Mouse (Mus musculus) limb, embryonic 13.5 days (tissue): ENCODE measurements around the gene Olfr539. TPM values are rescaled to one million over a fixed set of nuclear protein-coding genes. Genes with fewer than 3 reads are reported as not detected.
"Not testable (repeated sequence)": the region's sequence is repeated elsewhere in the genome, so short reads cannot be mapped to it uniquely, and the experiment has no call there.

Source experiments
- ATAC-seq: fragments of 200-750 bp; cut with Nextera tagmentation; 2 replicates; pipeline ENCODE4 v1.8.0; 2017; ENCODE audit warnings: low read depth, moderate number of reproducible peaks, moderate TSS enrichment; ENCODE audit not compliant: low FRiP score
- H3K27ac ChIP-seq: fragments of 300-500 bp; sonication (generic); 2 replicates; pipeline ENCODE4 v1.5.1; 2015; ENCODE audit warnings: inconsistent platforms, mild to moderate bottlenecking, moderate library complexity
- H3K27me3 ChIP-seq: fragments of 300-500 bp; sonication (generic); 2 replicates; pipeline ENCODE4 v1.6.1; 2015; ENCODE audit warnings: mild to moderate bottlenecking, inconsistent platforms
- H3K36me3 ChIP-seq: fragments of 300-500 bp; sonication (generic); 2 replicates; pipeline ENCODE4 v1.6.1; 2015; ENCODE audit warnings: inconsistent platforms, mild to moderate bottlenecking, moderate library complexity
- H3K4me1 ChIP-seq: fragments of 300-500 bp; sonication (generic); 2 replicates; pipeline ENCODE4 v1.6.1; 2015; ENCODE audit warnings: inconsistent platforms
- H3K4me2 ChIP-seq: fragments of 300-500 bp; sonication (generic); replicated peaks from 2 replicates; pipeline ENCODE4 v1.6.1; 2015; ENCODE audit warnings: inconsistent platforms, mild to moderate bottlenecking, moderate library complexity
- H3K4me3 ChIP-seq: fragments of 300-500 bp; sonication (generic); 2 replicates; pipeline ENCODE4 v1.5.1; 2015; ENCODE audit warnings: moderate library complexity, mild to moderate bottlenecking, inconsistent platforms
- H3K9ac ChIP-seq: fragments of 300-500 bp; sonication (generic); 2 replicates; pipeline ENCODE4 v1.6.1; 2015; ENCODE audit warnings: mild to moderate bottlenecking, inconsistent platforms
- H3K9me3 ChIP-seq: fragments of 300-500 bp; sonication (generic); 2 replicates; pipeline ENCODE4 v1.6.1; 2016; ENCODE audit warnings: inconsistent platforms
- WGBS: fragments of 180-500 bp; shearing (Covaris S2); methylation state at CpG from one replicate; pipeline ENCODE4 v1.1.7; 2015; 5-methylcytosine and 5-hydroxymethylcytosine counted together
- polyA plus RNA-seq: library from polyadenylated mRNA; unstranded; fragments of >200 nt; fragmentation: Nextera tagmentation; extraction: Ambion mirVana; gene quantifications from 2 replicates; pipeline ENCODE4 v1.2.1, GENCODE M21; 2015

Gene Olfr539
- polyA plus RNA-seq: 0.03 TPM in 2 replicates

- no peak within 1 kb of the TSS for H3K4me3 ChIP-seq
- H3K27me3 ChIP-seq: no peaks in the 10 kb centered on the region
- no peak for ATAC-seq
- no peaks in the 10 kb centered on the region for H3K9me3 ChIP-seq
- H3K36me3 ChIP-seq: no peaks in the 10 kb centered on the region
- no peaks in the 10 kb centered on the region for H3K4me1 ChIP-seq
- H3K9ac ChIP-seq: no peak within 1 kb of the TSS
- H3K27ac ChIP-seq: no peak within 1 kb of the TSS
- no peak within 1 kb of the TSS for H3K4me2 ChIP-seq
- WGBS: 67% methylated on average over 4 of the region's 4 CpGs
Measured at GRCm38 (mm10) chr7:140659630-140660029, at the start of gene Olfr539. Gene Olfr539 (plus strand): TSS chr7:140659930.

GRCm38 (mm10) chr7:140628670-140629069 is 31.1 kb upstream of the Olfr539 start, which contains the start of gene Olfr61:
Gene Olfr61 (plus strand): TSS chr7:140628970.
- not testable (repeated sequence) for H3K9ac ChIP-seq

GRCm38 (mm10) chr7:140630559-140630958 is 29.2 kb upstream of the Olfr539 start:
- H3K27ac ChIP-seq: no peak overlapping the region
- WGBS: 76% methylated on average over 1 of the region's 1 CpGs
- H3K9ac ChIP-seq: no peak overlapping the region
- H3K9me3 ChIP-seq: no peaks in the 10 kb centered on the region
- H3K4me1 ChIP-seq: no peaks in the 10 kb centered on the region
- no peaks in the 10 kb centered on the region for H3K36me3 ChIP-seq
- H3K4me2 ChIP-seq: no peak overlapping the region
- H3K4me3 ChIP-seq: no peak overlapping the region
- ATAC-seq: no peak
- no peaks in the 10 kb centered on the region for H3K27me3 ChIP-seq

More at GRCm38 (mm10) chr7:140628670-140629069, 31.1 kb upstream of the Olfr539 start, which contains the start of gene Olfr61:
- not testable (repeated sequence) for H3K4me3 ChIP-seq, ATAC-seq, H3K27ac ChIP-seq, H3K4me1 ChIP-seq, H3K9me3 ChIP-seq, H3K27me3 ChIP-seq, H3K4me2 ChIP-seq, H3K36me3 ChIP-seq
- 80% methylated on average over 3 of the region's 3 CpGs for WGBS

- no peak within 1 kb of the TSS for H3K4me3 ChIP-seq
- H3K36me3 ChIP-seq: no peaks in the 10 kb centered on the region
- no peak for ATAC-seq
- no peak within 1 kb of the TSS for H3K27ac ChIP-seq
- no peaks in the 10 kb centered on the region for H3K27me3 ChIP-seq
- no peaks in the 10 kb centered on the region for H3K4me1 ChIP-seq
- H3K9me3 ChIP-seq: no peaks in the 10 kb centered on the region
- 84% methylated on average over 1 of the region's 1 CpGs for WGBS
- H3K4me2 ChIP-seq: no peak within 1 kb of the TSS
- no peak within 1 kb of the TSS for H3K9ac ChIP-seq
Measured at GRCm38 (mm10) chr7:140646152-140646551, 13.6 kb upstream of the Olfr539 start, which contains the start of gene Olfr53. Gene Olfr53 (plus strand): TSS chr7:140646452.

- H3K36me3 ChIP-seq, H3K4me2 ChIP-seq, ATAC-seq, H3K27me3 ChIP-seq, H3K9ac ChIP-seq, H3K9me3 ChIP-seq, H3K4me3 ChIP-seq, H3K27ac ChIP-seq, H3K4me1 ChIP-seq: not testable (repeated sequence)
- 94% methylated on average over 3 of the region's 3 CpGs for WGBS
Measured at GRCm38 (mm10) chr7:140670693-140671092, 11.0 kb downstream of the Olfr539 start.

- Histone ChIP-seq H3K4me1 (no peaks in the 10 kb centered on the region; the same call in 1 of the 2 replicates), H3K4me3 (no peak overlapping the region), H3K27ac (no peak overlapping the region), H3K36me3 (no peaks in the 10 kb centered on the region), H3K9me3 (peaks cover 12% of the 10 kb centered on the region), H3K9ac (no peak overlapping the region), H3K27me3 (no peaks in the 10 kb centered on the region), H3K4me2 (peak overlapping the region; percentile 31; the same call in 1 of the 2 replicates)
- no peak for ATAC-seq
- 0% methylated on average over 6 of the region's 6 CpGs for WGBS
Measured at GRCm38 (mm10) chr7:140675863-140676262, 16.1 kb downstream of the Olfr539 start.

- not testable (repeated sequence) for H3K36me3 ChIP-seq, H3K9ac ChIP-seq, H3K27ac ChIP-seq, H3K4me2 ChIP-seq, H3K9me3 ChIP-seq, ATAC-seq, H3K4me3 ChIP-seq, H3K4me1 ChIP-seq, H3K27me3 ChIP-seq
- WGBS: 72% methylated on average over 4 of the region's 4 CpGs
Measured at GRCm38 (mm10) chr7:140679591-140679990, 19.9 kb downstream of the Olfr539 start.

GRCm38 (mm10) chr7:140681651-140682050 is 21.9 kb downstream of the Olfr539 start, which contains the start of gene Olfr45:
Gene Olfr45 (plus strand): TSS chr7:140681951.
- WGBS: 94% methylated on average over 1 of the region's 1 CpGs
- Histone ChIP-seq H3K27me3 (no peaks in the 10 kb centered on the region), H3K9me3 (peaks cover 7% of the 10 kb centered on the region; the same call in 1 of the 2 replicates), H3K36me3 (no peaks in the 10 kb centered on the region), H3K4me3 (no peak within 1 kb of the TSS), H3K4me1 (no peaks in the 10 kb centered on the region), H3K4me2 (no peak within 1 kb of the TSS), H3K27ac (no peak within 1 kb of the TSS), H3K9ac (no peak within 1 kb of the TSS)
- no peak for ATAC-seq

- ATAC-seq: no peak
- H3K9me3 ChIP-seq: no peaks in the 10 kb centered on the region
Measured at GRCm38 (mm10) chr7:140696967-140697366, 37.2 kb downstream of the Olfr539 start, which contains the start of gene Olfr541. Gene Olfr541 (plus strand): TSS chr7:140697267.

GRCm38 (mm10) chr7:140706348-140706747 is 46.6 kb downstream of the Olfr539 start:
- no peaks in the 10 kb centered on the region for H3K9me3 ChIP-seq
- no peak overlapping the region for H3K9ac ChIP-seq
- no peaks in the 10 kb centered on the region for H3K27me3 ChIP-seq
- H3K4me2 ChIP-seq: no peak overlapping the region
- no peak overlapping the region for H3K27ac ChIP-seq
- 84% methylated on average over 2 of the region's 2 CpGs for WGBS
- no peak for ATAC-seq
- H3K4me3 ChIP-seq: no peak overlapping the region
- no peaks in the 10 kb centered on the region for H3K36me3 ChIP-seq
- no peaks in the 10 kb centered on the region for H3K4me1 ChIP-seq

More at GRCm38 (mm10) chr7:140696967-140697366, 37.2 kb downstream of the Olfr539 start, which contains the start of gene Olfr541:
- Histone ChIP-seq H3K4me2 (no peak within 1 kb of the TSS), H3K27ac (no peak within 1 kb of the TSS), H3K36me3 (no peaks in the 10 kb centered on the region), H3K9ac (no peak within 1 kb of the TSS), H3K4me1 (no peaks in the 10 kb centered on the region), H3K4me3 (no peak within 1 kb of the TSS), H3K27me3 (no peaks in the 10 kb centered on the region)

- no peak overlapping the region for H3K4me2 ChIP-seq
Measured at GRCm38 (mm10) chr7:140707536-140708284, 48.0 kb downstream of the Olfr539 start.

GRCm38 (mm10) chr7:140717155-140718055 is 57.7 kb downstream of the Olfr539 start:
- Histone ChIP-seq H3K27ac (no peak overlapping the region), H3K4me1 (no peaks in the 10 kb centered on the region), H3K36me3 (no peaks in the 10 kb centered on the region), H3K4me2 (no peak overlapping the region), H3K27me3 (no peaks in the 10 kb centered on the region), H3K4me3 (no peak overlapping the region), H3K9me3 (no peaks in the 10 kb centered on the region), H3K9ac (no peak overlapping the region)
- no peak for ATAC-seq
- 82% methylated on average over 7 of the region's 7 CpGs for WGBS

More at GRCm38 (mm10) chr7:140707536-140708284, 48.0 kb downstream of the Olfr539 start:
- Histone ChIP-seq H3K4me1 (no peaks in the 10 kb centered on the region), H3K9ac (no peak overlapping the region), H3K9me3 (no peaks in the 10 kb centered on the region), H3K27me3 (no peaks in the 10 kb centered on the region), H3K27ac (no peak overlapping the region), H3K36me3 (no peaks in the 10 kb centered on the region), H3K4me3 (no peak overlapping the region)
- ATAC-seq: no peak
- 82% methylated on average over 6 of the region's 6 CpGs for WGBS
